Mouse (Mus musculus): ENCODE results near the gene Epas1.

The Epas1 gene

DNA sequence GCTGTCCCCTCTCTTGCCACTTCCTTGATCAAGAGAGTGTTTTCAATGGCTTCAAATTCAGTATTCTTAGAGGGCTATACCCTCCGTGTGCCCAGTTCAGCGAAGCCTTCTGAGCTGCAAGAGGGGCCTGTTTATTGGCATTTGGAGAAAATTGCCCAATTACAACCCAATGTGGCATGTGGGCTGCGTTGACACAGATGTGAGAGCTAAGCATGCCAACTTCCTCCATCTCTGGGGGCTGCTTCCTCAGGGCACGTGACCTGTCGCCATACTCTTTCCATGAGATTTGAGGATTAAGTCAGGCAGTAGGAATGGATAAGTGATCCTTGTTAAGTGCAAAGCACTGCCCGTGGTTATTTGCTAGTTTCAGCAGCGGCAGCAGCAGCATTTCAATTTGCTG, 34.3 kb downstream of the Epas1 start:
- DNase-seq (ENCODE audit: low spot score in 2 of 2): no peak

GRCm38 (mm10) chr17:86788316-86788715, 34.8 kb downstream of the Epas1 start:
- DNase-seq (ENCODE audit: low spot score in 2 of 2): peak in 1 of 2 experiments; percentile 46

GRCm38 (mm10) chr17:86791925-86792324, 38.4 kb downstream of the Epas1 start:
- DNase-seq (ENCODE audit: low spot score in 2 of 2): no peak

GRCm38 (mm10) chr17:86795773-86796172, 42.3 kb downstream of the Epas1 start:
- DNase-seq (ENCODE audit: low spot score in 2 of 2): no peak

- DNase-seq (ENCODE audit: low spot score in 2 of 2): no peak
These were observed 43.5 kb downstream of the Epas1 start for GRCm38 (mm10) chr17:86797031-86797430.

- DNase-seq (ENCODE audit: low spot score in 2 of 2): no peak
These were observed 45.0 kb downstream of the Epas1 start for GRCm38 (mm10) chr17:86798460-86798859.

DNA sequence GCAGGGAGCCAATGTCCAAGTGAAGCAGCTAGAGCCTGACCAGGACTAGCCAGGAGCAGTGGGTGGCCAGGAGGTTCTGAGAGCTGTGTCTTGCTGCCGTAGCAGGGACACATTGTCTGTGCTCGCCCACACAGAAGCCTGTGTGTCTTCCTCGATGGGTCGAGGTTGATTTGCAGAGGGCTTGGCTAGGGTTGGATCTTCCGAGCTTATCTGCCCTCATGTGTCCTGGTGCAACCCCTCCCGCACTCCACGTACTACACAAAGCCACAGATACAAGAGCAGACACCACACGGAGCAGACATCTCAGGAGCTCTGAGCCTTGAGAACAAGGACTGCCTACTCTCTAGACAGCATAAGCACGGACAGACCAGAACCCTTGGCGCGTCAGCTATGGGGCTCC, 45.5 kb downstream of the Epas1 start:
- no peak for DNase-seq (ENCODE audit: low spot score in 2 of 2)

GRCm38 (mm10) chr17:86800535-86800934, 47.0 kb downstream of the Epas1 start:
- DNase-seq (ENCODE audit: low spot score in 2 of 2): no peak

- no peak for DNase-seq (ENCODE audit: low spot score in 2 of 2)
These were observed 47.8 kb downstream of the Epas1 start for GRCm38 (mm10) chr17:86801213-86801815.

DNA sequence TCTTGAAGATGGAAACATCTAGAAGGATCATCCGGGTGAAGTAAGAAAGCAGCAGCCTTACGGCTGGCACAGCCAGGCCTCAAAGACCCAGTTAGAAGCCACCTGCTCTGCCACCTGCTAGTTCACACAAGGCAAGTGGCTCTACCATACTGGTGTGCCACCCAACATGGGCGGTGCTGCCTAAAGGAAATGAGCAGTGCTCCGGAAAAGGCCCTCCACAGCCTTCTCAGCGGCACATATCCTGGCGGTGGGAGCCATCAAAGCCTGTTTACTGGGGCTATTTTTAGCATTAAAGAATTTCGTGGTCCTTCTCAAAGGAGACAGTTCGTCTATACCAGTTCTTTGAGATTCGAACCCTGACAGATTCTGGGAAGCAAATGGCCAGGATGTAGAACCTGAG, 48.4 kb downstream of the Epas1 start:
- DNase-seq (ENCODE audit: low spot score in 2 of 2): peak in 1 of 2 experiments; percentile 53

GRCm38 (mm10) chr17:86802351-86802985, 49.0 kb downstream of the Epas1 start:
- DNase-seq (ENCODE audit: low spot score in 2 of 2): no peak

DNA sequence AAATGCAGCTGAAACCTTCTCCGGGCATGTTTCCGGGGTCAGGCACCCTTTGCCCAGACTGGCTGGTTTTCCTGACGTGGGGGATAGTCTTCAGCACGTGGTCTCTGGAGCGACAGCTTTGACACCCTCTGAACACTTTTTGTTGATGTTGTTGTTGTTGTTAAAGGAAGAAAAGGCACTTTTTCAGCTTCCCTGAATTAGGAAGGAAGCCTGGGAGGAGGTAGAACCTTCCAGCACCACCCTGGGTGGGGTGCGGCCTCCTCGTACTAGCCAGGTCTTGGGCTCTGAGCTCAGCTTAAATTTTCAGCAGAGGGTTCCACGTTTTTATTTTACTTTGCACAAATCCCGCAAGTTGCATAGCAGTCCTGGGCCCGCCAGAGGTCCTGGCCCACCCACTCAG, 49.6 kb downstream of the Epas1 start:
- no peak for DNase-seq (ENCODE audit: low spot score in 2 of 2)

DNA sequence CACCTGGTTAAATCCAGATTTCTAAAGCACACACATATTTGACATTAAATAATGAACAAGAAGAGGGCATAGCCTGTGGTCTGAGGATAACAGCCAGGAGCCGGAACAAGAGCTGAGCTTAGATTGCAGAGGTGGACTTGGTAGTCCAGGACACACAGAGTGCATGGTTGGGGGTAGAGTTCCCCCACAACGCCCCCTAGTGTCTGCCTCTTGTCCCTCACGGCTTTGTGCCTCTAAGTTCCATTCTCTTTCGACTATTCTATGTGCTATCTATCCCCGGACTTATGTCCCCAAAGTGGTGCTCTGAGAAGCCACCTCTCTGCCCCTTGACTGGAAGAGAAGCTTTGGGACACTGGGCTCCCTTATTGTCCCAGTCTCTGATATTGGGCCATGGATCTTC, 50.2 kb downstream of the Epas1 start:
- DNase-seq (ENCODE audit: low spot score in 2 of 2): no peak

- DNase-seq (ENCODE audit: low spot score in 2 of 2): no peak
These were observed 58.5 kb downstream of the Epas1 start for GRCm38 (mm10) chr17:86812029-86812428.

DNA sequence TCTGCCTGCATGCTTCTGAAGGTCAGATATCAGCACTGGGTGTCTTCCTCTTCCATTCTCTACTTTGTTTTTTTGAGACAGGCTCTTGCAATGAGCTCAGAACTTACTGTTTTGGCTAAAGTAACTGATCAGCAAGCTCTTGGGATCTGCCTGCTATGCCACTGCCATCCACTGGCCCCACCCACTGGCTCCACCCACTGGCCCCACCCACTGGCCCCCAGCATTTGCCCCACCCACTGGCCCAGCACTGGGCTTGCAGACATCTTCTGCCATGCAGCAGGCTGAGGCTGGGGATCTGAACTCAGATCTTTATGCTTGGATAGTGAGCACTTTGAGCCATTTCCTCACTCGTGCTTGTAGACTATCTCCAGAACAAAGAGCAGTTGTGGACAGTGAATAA, 60.8 kb downstream of the Epas1 start:
- DNase-seq (ENCODE audit: low spot score in 2 of 2): no peak

- no peak for DNase-seq (ENCODE audit: low spot score in 2 of 2)
These were observed 61.7 kb downstream of the Epas1 start for GRCm38 (mm10) chr17:86815016-86815865.

GRCm38 (mm10) chr17:86822017-86822737, 68.7 kb downstream of the Epas1 start:
- DNase-seq (ENCODE audit: low spot score in 2 of 2): peak in 1 of 2 experiments; percentile 13

DNA sequence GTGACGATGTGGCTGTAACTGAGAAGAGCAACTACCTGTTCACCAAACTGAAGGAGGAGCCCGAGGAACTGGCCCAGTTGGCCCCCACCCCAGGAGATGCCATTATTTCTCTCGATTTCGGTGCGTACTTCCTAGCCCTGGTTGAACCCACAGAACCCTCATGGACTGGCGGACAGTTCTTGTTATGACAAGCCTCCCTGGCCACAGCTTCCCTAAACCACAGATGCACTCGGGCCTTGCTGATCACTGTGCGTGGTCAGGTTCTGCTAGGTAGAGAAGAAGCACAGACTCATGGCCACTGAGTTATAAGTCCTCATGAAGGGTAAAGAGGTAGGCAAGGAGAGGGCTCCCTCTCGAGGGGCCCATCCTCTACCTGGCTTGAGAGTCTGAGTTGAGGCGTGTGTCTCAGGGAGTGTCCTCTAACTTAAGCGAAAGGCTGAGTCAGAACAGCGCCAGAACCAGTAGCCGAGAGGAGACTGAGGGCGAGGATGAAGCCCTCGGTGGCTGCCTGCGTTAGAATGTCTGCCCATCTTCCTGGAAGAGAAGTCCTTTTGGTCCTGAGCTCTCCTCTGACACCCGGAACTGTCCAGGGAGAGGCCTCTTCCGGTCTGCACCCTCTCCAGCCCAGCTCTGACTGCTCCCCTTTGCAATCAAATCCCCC, 71.1 kb downstream of the Epas1 start:
- peak in 1 of 2 experiments; percentile 11 for DNase-seq (ENCODE audit: low spot score in 2 of 2)

- peak in 1 of 2 experiments; percentile 9 for DNase-seq (ENCODE audit: low spot score in 2 of 2)
These were observed 71.8 kb downstream of the Epas1 start for GRCm38 (mm10) chr17:86825163-86825902.

DNA sequence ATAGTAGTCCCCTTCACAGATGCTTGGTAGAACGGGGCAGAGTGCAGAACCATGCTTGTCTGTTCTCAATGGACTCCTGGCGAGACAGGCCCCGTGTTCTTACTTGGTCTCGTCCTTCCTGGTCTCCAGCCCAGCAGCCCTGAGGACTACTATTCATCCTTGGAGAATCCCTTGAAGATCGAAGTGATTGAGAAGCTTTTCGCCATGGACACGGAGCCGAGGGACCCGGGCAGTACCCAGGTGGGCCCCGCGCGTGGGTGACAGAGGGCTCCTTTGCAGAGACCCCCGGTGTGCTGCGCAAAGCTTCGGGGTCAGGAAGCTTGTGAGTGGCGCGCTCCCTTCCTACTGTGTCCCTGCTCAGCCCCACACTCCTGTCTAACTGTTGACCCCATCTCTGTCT, 72.9 kb downstream of the Epas1 start:
- peak in 1 of 2 experiments; percentile 11 for DNase-seq (ENCODE audit: low spot score in 2 of 2)

All from right cerebral cortex, postnatal 10 days (tissue).